Mouse (Mus musculus) liver, adult 2 months (tissue): ENCODE results near the gene Mgat4e.

Source experiments
- CTCF ChIP-seq: fragments of 200-500 bp; IDR thresholded peaks from 2 replicates; pipeline ENCODE4 v1.5.1; 2011; ENCODE audit warnings: low read depth, low read length, control low read depth
- POLR2A ChIP-seq: fragments of 200-500 bp; IDR thresholded peaks from 2 replicates; pipeline ENCODE4 v1.6.1; 2011; ENCODE audit warnings: low read length, control low read depth; ENCODE audit not compliant: insufficient read depth; ENCODE audit errors: extremely low read depth

- no peak for TF ChIP-seq CTCF
- TF ChIP-seq POLR2A = no peak
Observed at GRCm38 (mm10) chr1:134535054-134535453, 14.4 kb downstream of the Mgat4e start.
